Mouse (Mus musculus): ENCODE measurements around the gene Slc28a3. TPM values are rescaled to one million over a fixed set of nuclear protein-coding genes. Genes with fewer than 3 reads are reported as not detected.

Gene Slc28a3
- total and polyA plus RNA-seq, 3 experiments = 0.02 TPM; not detected in 2

GRCm38 (mm10) chr13:58560497-58561138 lies 50.1 kb downstream of the Slc28a3 start:
- no peak for DNase-seq

DNA sequence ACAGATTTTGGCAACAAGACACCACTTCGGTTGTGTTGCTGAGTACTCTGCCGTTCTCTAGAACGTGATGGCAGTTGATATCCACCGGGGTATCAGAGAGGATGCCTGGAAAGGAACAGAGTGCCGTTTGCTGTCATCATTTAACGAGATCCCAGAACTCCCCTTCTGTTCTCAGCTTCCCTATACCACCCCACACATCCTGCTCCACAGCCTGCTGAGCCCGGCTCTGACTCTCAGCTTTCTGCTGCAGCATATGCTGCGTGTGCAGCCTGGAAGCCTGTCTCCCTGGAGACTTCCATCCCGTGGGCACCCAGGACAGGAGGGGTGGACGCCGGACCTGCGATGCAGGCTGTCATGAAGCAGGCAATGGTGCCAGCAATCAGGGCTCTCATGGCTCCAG lies 52.5 kb downstream of the Slc28a3 start:
- DNase-seq = no peak

- no peak for DNase-seq
Measured at GRCm38 (mm10) chr13:58556018-58556417, 54.7 kb downstream of the Slc28a3 start.

- DNase-seq = no peak
Measured at GRCm38 (mm10) chr13:58555561-58555960, 55.1 kb downstream of the Slc28a3 start.

DNA sequence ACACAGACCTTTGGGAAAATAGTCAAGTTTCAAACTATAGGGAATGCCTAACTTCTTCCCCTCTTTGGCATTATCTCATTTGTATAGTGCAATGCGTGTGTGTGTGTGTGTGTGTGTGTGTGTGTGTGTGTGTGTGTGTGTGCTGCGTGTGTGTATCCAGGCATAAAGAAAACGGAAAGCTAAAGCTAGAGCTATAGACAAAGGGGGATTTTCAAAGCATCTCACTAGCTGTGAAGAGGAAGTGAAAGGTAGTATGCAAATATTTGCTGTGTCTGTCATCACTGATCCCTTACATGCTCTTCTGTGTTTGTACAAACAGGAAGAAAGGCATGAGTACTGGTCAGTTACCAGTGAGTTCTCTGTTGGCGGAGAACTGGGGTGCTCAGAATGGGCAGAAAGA lies 58.8 kb downstream of the Slc28a3 start:
- no peak for DNase-seq

- DNase-seq = no peak
Measured at GRCm38 (mm10) chr13:58547570-58547969, 63.1 kb downstream of the Slc28a3 start.

- DNase-seq = no peak
Measured at GRCm38 (mm10) chr13:58543688-58544408, 66.8 kb downstream of the Slc28a3 start.

DNA sequence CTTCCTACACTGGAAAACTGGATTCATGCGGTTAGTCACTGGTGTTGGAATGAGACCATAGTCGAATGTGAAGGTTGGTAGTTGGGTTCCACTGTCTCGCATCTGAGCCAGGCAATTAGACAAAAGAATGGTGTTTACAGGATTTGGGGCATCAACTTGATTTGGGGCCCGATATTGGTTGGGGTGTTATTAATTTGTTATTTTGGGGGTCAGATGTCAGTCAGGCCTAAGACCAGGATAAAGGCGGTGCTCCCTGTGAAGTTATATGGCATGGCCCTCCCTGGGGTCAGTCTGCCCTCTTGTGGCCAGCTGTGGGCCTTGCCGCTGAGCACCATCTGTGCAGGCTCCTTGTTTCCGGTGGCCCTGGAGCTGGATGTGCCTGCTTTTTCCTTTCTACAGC lies 67.6 kb downstream of the Slc28a3 start:
- DNase-seq = peak; percentile 81

GRCm38 (mm10) chr13:58542601-58543041 lies 68.1 kb downstream of the Slc28a3 start:
- DNase-seq = no peak

GRCm38 (mm10) chr13:58542167-58542566 lies 68.5 kb downstream of the Slc28a3 start:
- DNase-seq = no peak

GRCm38 (mm10) chr13:58541620-58542019 lies 69.1 kb downstream of the Slc28a3 start:
- no peak for DNase-seq

GRCm38 (mm10) chr13:58538966-58539365 lies 71.7 kb downstream of the Slc28a3 start:
- DNase-seq = no peak

DNA sequence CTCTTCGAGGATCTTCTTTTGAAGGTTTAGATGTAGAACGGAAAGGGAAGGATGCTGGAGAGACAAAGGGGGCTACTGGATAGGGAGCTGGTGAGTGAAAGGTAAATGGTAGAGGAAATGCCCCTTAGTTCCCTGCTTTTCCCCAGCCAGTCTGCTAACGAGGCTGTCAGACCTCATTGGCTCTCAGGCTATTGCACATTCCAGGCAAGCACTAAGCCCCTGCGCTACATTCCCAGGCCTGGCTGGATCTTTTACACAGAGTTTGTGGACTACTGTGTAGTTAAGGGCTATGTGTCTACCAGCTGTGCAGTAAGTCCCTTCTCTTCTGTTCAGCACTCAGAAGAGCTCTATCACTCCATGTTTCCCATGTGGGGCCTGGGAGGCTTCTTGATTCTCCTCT lies 72.3 kb downstream of the Slc28a3 start:
- DNase-seq = no peak

- no peak for DNase-seq
Measured at GRCm38 (mm10) chr13:58537916-58538233, 72.8 kb downstream of the Slc28a3 start.

- no peak for DNase-seq
Measured at GRCm38 (mm10) chr13:58537232-58537915, 73.3 kb downstream of the Slc28a3 start.

DNA sequence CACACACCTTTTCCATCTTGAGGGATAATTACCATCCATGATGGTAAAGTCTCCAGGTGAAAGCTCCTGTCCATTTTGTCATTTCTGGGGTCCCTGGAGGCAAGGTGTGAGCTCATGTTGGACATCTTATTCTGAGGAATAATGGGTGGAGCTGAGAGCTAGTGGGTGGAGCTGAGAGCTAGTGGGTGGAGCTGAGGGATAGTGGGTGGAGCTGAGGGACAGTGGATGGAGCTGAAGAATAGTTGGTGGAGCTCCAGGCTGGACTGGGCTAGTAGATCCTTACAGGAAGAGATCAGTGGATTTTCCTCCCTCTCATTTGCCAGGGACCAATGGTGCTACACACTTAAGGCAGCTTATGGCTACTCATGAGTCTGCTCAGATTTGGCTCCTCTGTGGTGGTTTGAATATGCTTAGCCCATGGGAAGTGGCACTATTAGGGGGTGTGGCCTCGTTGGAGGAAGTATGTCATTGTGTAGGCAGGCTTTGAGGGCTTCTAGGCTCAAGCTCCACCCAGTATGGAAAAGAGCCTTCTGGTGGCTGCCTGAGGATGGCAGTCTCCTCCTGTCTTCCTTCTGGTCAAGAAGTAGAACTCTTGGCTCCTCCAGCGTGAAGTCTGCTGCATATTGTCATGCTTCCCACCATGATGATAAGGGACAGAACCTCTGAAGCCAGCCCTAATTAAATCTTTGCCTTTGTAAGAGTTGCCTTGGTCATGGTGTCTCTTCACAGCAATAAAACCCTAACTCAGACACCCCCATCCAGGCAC lies 74.0 kb downstream of the Slc28a3 start:
- DNase-seq = no peak

DNA sequence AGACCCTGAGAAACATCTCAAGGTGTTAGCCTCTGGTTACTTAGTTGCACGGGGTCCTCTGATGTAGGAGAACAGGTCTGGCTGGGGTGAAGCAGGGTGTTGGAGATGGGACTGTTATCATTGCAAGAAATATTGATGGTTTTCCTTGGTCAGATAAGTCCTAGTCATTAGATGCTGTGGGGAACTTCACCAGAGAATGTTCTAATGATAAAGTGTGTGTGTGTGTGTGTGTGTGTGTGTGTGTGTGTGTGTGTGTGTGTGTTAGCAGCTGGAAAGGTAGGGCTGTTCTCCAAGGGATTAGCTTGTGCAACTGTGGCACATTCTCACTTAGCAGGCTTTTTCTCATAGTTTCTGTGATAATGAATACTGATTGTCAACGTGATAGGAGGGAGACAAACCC lies 75.4 kb downstream of the Slc28a3 start:
- DNase-seq = no peak

DNA sequence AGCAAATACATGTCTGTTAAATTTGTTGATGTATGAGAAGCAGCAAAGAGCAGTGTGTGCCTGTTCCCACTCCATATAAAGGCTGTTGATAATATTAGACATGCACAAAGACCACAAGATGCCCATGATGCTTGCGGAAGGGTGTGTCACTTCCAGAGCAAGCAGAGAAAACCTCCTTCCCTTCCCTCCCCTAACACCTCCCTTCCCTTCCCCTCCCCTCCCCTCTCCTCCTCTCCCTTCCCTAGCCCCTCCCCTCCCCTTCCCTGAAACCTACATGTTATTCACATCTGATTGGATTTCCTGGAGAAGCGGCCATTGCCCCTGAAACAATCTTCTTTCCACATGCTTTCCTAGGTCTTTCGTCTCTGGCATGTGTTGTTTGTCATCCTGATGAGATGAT lies 75.8 kb downstream of the Slc28a3 start:
- DNase-seq = no peak

GRCm38 (mm10) chr13:58534216-58534841 lies 76.3 kb downstream of the Slc28a3 start:
- DNase-seq = no peak

- DNase-seq = no peak
Measured at GRCm38 (mm10) chr13:58524581-58524980, 86.1 kb downstream of the Slc28a3 start.

- DNase-seq = no peak
Measured at GRCm38 (mm10) chr13:58523761-58524117, 86.9 kb downstream of the Slc28a3 start.
